Mouse (Mus musculus): ENCODE data around the gene Lamb3. TPM values are rescaled to one million over a fixed set of nuclear protein-coding genes. Genes with fewer than 3 reads are reported as not detected.

Lamb3 gene
- polyA plus RNA-seq, 1 experiment, result 0.82 TPM

GRCm38 (mm10) chr1:193323686-193324085 lies 116.2 kb downstream of the Lamb3 start:
- Histone ChIP-seq H3K4me3 (replicated peaks; ENCODE audit: control insufficient read depth, low read depth, low read length) (no peak overlapping the region), H3K4me1 (ENCODE audit: control insufficient read depth, insufficient read depth, low read length) (no peaks in the 10 kb centered on the region), H3K27ac (ENCODE audit: control insufficient read depth, insufficient read depth, low read depth, low read length, poor library complexity) (no peak overlapping the region)
- no peak for TF ChIP-seq POLR2A (IDR thresholded peaks at IDR 0.05; ENCODE audit: borderline replicate concordance, control insufficient read depth, low read depth, low read length)
- no peak for TF ChIP-seq CTCF (IDR thresholded peaks at IDR 0.05; ENCODE audit: control insufficient read depth, insufficient read depth, low read length)
- WGBS, result 87% methylated on average over 6 of the region's 6 CpGs

- 52% methylated on average over 2 of the region's 2 CpGs for WGBS
- no peak overlapping the region for H3K4me3 ChIP-seq (replicated peaks; ENCODE audit: control insufficient read depth, low read depth, low read length)
- TF ChIP-seq POLR2A (IDR thresholded peaks at IDR 0.05; ENCODE audit: borderline replicate concordance, control insufficient read depth, low read depth, low read length) (no peak), CTCF (IDR thresholded peaks at IDR 0.05; ENCODE audit: control insufficient read depth, insufficient read depth, low read length) (peak; percentile 80)
Observed at GRCm38 (mm10) chr1:193324224-193324623, 116.7 kb downstream of the Lamb3 start.

GRCm38 (mm10) chr1:193325891-193326290 lies 118.4 kb downstream of the Lamb3 start:
- Histone ChIP-seq H3K4me3 (replicated peaks; ENCODE audit: control insufficient read depth, low read depth, low read length) (no peak overlapping the region), H3K27ac (ENCODE audit: control insufficient read depth, insufficient read depth, low read depth, low read length, poor library complexity) (no peak overlapping the region), H3K4me1 (ENCODE audit: control insufficient read depth, insufficient read depth, low read length) (peaks cover 2% of the 10 kb centered on the region; the same call in 1 of the 2 replicates)
- no peak for TF ChIP-seq POLR2A (IDR thresholded peaks at IDR 0.05; ENCODE audit: borderline replicate concordance, control insufficient read depth, low read depth, low read length)
- no peak for TF ChIP-seq CTCF (IDR thresholded peaks at IDR 0.05; ENCODE audit: control insufficient read depth, insufficient read depth, low read length)
- 86% methylated on average over 6 of the region's 6 CpGs for WGBS

More at GRCm38 (mm10) chr1:193324224-193324623, 116.7 kb downstream of the Lamb3 start:
- Histone ChIP-seq H3K4me1 (ENCODE audit: control insufficient read depth, insufficient read depth, low read length) (no peaks in the 10 kb centered on the region), H3K27ac (ENCODE audit: control insufficient read depth, insufficient read depth, low read depth, low read length, poor library complexity) (no peak overlapping the region)

- Histone ChIP-seq H3K27ac (ENCODE audit: control insufficient read depth, insufficient read depth, low read depth, low read length, poor library complexity) (no peak overlapping the region), H3K4me1 (ENCODE audit: control insufficient read depth, insufficient read depth, low read length) (peaks cover 2% of the 10 kb centered on the region; the same call in 1 of the 2 replicates), H3K4me3 (replicated peaks; ENCODE audit: control insufficient read depth, low read depth, low read length) (no peak overlapping the region)
- 65% methylated on average over 7 of the region's 7 CpGs for WGBS
- TF ChIP-seq POLR2A (IDR thresholded peaks at IDR 0.05; ENCODE audit: borderline replicate concordance, control insufficient read depth, low read depth, low read length) (no peak), CTCF (IDR thresholded peaks at IDR 0.05; ENCODE audit: control insufficient read depth, insufficient read depth, low read length) (peak; percentile 42; the same call in 1 of the 2 replicates)
Observed at GRCm38 (mm10) chr1:193326456-193327145, 119.1 kb downstream of the Lamb3 start.

- Histone ChIP-seq H3K27ac (ENCODE audit: control insufficient read depth, insufficient read depth, low read depth, low read length, poor library complexity) (no peak overlapping the region), H3K4me1 (ENCODE audit: control insufficient read depth, insufficient read depth, low read length) (peaks cover 2% of the 10 kb centered on the region; the same call in 1 of the 2 replicates), H3K4me3 (replicated peaks; ENCODE audit: control insufficient read depth, low read depth, low read length) (no peak overlapping the region)
- TF ChIP-seq POLR2A (IDR thresholded peaks at IDR 0.05; ENCODE audit: borderline replicate concordance, control insufficient read depth, low read depth, low read length), result no peak
- no peak for TF ChIP-seq CTCF (IDR thresholded peaks at IDR 0.05; ENCODE audit: control insufficient read depth, insufficient read depth, low read length)
- WGBS, result 67% methylated on average over 1 of the region's 1 CpGs
Observed at GRCm38 (mm10) chr1:193327216-193327615, 119.7 kb downstream of the Lamb3 start.

- H3K27ac ChIP-seq (ENCODE audit: control insufficient read depth, insufficient read depth, low read depth, low read length, poor library complexity), result no peak overlapping the region
- 76% methylated on average over 5 of the region's 5 CpGs for WGBS
- TF ChIP-seq POLR2A (IDR thresholded peaks at IDR 0.05; ENCODE audit: borderline replicate concordance, control insufficient read depth, low read depth, low read length), result no peak
- TF ChIP-seq CTCF (IDR thresholded peaks at IDR 0.05; ENCODE audit: control insufficient read depth, insufficient read depth, low read length), result no peak
Observed at GRCm38 (mm10) chr1:193327686-193328085, 120.2 kb downstream of the Lamb3 start.

GRCm38 (mm10) chr1:193329557-193329956 lies 122.1 kb downstream of the Lamb3 start:
- peaks cover 2% of the 10 kb centered on the region; the same call in 1 of the 2 replicates for H3K4me1 ChIP-seq (ENCODE audit: control insufficient read depth, insufficient read depth, low read length)
- WGBS, result 47% methylated on average over 9 of the region's 9 CpGs
- H3K27ac ChIP-seq (ENCODE audit: control insufficient read depth, insufficient read depth, low read depth, low read length, poor library complexity), result no peak overlapping the region
- H3K4me3 ChIP-seq (replicated peaks; ENCODE audit: control insufficient read depth, low read depth, low read length), result no peak overlapping the region
- TF ChIP-seq POLR2A (IDR thresholded peaks at IDR 0.05; ENCODE audit: borderline replicate concordance, control insufficient read depth, low read depth, low read length) (no peak), CTCF (IDR thresholded peaks at IDR 0.05; ENCODE audit: control insufficient read depth, insufficient read depth, low read length) (no peak)

More at GRCm38 (mm10) chr1:193327686-193328085, 120.2 kb downstream of the Lamb3 start:
- H3K4me1 ChIP-seq (ENCODE audit: control insufficient read depth, insufficient read depth, low read length), result peaks cover 2% of the 10 kb centered on the region; the same call in 1 of the 2 replicates
- H3K4me3 ChIP-seq (replicated peaks; ENCODE audit: control insufficient read depth, low read depth, low read length), result no peak overlapping the region

- WGBS, result 23% methylated on average over 10 of the region's 10 CpGs
- no peak for TF ChIP-seq POLR2A (IDR thresholded peaks at IDR 0.05; ENCODE audit: borderline replicate concordance, control insufficient read depth, low read depth, low read length)
- peak; percentile 83 for TF ChIP-seq CTCF (IDR thresholded peaks at IDR 0.05; ENCODE audit: control insufficient read depth, insufficient read depth, low read length)
- H3K4me1 ChIP-seq (ENCODE audit: control insufficient read depth, insufficient read depth, low read length), result peaks cover 2% of the 10 kb centered on the region; the same call in 1 of the 2 replicates
Observed at GRCm38 (mm10) chr1:193330172-193330571, 122.7 kb downstream of the Lamb3 start.

More at GRCm38 (mm10) chr1:193330172-193330571, 122.7 kb downstream of the Lamb3 start:
- no peak overlapping the region for H3K4me3 ChIP-seq (replicated peaks; ENCODE audit: control insufficient read depth, low read depth, low read length)
- H3K27ac ChIP-seq (ENCODE audit: control insufficient read depth, insufficient read depth, low read depth, low read length, poor library complexity), result no peak overlapping the region
